Mouse (Mus musculus) MEL-GATA-1-ER (cell line): ENCODE data around the gene Svop.

Source experiments
- DNase-seq: peaks from one replicate; pipeline ENCODE4 v3.0.0-alpha.2; 2012; ENCODE audit warnings: low read depth; ENCODE audit errors: extremely low read depth

The Svop gene

DNA sequence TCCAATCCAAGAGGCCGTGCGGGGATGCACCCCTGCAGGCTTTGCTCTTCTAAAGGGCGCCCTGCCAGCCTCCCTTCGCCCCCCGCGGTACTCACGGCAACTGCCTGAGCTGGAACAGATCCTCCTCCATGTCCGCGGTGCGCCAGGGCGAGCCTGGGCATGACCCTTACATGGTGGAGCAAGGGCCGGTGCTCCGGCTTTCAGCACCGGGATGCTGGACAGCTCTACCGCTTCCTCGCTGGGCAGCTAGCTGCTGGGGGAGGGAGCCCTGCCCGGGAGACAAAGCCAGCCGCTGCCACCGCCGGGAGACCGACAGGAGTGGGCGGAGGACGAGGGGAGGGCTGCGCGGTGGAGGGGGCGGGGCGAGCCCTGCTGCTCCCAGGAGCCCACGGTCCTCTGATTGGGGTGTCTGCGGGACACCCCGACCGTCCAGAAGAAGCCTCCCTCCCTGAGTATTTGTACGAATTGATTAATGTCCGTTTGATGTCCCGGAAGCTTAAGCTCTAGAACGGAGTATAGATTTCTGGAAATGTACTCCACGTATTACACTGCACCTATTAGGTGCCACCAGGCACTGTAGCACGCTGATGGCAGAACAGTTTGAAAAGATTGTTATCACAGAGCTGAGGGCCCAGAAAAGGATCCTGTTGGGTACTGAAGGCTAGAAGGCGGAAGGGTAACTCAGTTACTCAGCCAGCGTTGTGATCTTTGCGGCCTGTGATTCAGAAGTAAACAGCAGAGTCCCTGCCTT is at the start of gene Svop:
TSS of gene Svop (minus strand) at position 514 of the 751 bp plus-strand sequence.
- DNase-seq = no peak

DNA sequence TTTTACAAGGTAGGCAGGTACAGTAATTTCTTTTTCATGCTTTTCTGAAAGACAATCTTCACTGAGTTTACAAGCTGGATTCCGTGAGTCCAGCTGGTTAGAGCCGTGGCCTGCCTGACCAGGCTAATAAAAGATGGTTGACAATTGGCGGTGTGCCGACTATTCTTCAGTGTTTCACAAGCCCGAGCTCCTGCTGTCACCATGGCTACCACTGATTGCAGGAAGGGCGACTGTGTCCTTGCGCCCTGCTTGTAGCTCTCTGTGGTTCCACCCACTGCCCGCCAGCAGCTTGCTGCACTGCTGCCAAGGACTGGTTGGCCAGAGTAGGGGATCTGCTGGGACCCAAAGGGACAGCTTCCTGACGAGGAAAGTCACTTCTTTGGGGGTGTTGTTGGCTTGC is 47.8 kb upstream of the Svop start:
- DNase-seq = no peak

DNA sequence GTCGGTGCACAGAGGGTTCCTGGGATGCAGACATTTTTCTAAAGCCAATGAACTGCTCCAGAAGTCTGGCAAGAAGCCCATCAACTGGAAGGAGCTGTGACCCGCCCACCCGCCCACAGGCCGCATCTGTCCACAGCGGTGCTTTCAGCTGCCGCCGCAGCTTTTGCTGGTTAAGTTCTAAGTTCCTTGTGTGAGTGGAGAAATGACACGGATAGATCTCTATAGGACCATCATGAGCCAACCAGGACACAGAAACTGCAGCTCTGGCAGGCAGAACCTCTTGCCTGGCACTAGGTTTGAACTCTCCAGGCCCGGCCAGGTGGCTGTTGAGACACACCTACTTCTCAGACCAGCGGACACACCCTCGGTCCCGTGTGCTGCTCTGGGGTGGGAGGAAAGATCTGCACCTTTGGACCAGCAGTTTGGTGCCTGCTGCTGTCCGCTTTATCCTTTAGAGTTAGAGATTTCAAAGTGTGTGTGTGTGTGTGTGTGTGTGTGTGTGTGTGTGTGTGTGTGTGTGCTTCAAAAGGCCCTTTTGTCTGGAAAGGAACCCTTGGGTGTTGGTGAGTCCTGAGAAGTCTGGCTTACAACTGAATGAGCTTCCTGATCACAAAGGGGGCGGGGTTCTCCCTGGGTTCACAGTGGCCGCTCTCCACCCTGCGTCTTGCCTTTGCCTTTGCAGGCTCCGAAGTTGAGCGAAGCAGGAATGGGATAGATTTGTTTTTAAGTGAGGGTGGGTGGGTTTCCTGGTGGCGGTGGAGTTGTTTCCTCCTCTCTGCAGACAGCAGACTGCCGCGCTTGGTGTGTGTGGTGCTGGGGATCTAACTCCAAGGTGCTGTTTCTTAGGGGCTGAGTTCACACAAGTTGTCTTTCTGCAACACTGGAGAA is 47.2 kb upstream of the Svop start:
- DNase-seq = no peak

DNA sequence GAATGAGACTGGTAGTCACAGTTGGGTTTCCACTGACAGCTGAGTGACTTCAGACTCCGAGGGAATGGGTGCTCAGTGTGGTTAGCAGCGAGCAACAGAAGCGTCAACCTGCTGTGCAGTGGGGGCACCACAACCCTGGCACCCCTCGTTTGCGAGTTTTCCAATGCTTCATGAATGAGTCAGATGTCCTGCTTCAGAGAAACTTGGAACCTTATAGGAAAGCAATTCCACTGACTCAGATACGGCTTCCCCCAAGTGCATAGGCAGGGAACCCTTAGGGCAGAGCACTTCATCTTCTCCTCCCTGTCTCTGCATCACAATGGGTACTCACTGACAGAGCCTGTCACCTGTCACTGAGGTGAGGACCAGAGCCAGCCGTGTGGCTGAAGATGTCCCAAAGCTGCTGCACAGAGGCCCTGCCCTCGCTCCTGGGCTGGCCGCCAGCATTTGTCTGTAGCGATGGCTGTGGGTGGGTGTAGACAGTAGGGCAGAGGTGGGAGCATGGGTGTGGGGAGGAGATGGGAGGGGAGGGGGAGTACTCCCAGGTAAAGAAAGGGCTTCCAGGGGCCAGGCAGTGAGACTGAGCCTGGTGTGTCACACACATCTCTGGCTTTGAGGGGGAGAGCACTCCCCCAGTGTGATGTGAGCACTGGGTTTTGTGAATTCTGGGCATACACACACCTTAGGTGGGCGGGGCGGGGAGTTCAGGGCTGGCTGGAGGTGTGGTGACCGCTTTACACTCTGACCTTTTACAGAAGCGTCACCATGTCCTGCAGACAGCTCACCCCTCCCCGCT is 46.3 kb upstream of the Svop start:
- DNase-seq = no peak

DNA sequence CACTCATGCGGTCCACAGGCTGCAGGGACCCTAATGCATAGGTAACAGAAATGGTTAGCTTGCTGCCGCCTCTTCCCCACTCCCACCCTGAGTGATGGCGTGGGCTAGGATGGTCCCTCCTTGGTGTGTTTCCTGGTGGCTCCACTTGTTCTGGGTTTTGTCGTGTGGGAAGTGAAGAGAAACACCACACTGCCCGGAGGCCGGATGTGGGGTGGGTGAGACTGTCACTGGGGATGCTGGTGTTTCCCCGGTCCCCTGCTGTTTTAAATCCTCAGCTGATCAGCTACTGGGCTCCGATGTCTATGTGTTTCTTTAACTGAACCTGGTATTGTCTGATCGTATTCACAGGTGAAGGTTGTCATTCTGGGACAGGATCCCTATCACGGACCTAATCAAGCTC is 44.1 kb upstream of the Svop start:
- no peak for DNase-seq

DNA sequence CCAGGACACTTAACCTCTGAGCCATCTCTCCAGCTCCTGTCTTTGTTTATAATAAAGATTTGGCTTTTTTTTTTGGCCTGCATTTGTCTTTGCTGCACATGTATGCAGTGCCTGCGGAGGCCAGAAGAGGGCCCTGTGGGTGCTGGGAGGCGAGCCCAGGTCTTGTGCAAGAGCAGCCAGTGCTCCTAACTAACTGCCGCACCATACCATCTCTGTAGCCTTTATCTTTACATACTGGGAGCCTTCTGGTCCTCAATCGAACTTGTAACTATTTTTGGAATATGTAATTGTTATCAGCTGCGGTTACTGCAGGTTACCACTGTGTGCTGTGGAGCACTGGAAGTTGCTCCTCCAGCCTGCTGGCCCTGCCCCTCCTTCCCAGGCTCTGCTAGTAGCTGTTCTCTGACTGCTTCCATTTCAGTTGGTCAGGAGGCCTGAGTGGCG is 42.7 kb upstream of the Svop start:
- DNase-seq = peak; percentile 97

DNA sequence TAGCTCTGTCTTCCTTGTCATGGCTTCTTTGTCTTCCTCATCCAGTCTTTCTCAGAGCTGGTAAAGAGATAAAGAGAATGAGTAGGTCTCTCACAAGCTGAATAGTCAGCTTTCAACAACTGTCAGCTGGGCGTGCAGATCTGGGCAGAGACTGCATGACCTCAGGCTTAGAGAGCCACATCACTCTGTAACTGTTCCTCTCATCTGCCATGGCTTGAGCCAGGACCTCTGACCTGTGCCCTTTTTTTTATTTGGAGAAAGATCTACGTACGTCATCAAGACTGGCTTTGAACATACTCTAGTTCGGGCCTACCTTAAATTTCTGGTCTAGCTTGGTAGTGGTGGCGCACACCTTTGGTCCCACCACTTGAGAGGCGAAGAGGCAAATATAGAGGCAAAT is 41.5 kb upstream of the Svop start:
- no peak for DNase-seq

DNA sequence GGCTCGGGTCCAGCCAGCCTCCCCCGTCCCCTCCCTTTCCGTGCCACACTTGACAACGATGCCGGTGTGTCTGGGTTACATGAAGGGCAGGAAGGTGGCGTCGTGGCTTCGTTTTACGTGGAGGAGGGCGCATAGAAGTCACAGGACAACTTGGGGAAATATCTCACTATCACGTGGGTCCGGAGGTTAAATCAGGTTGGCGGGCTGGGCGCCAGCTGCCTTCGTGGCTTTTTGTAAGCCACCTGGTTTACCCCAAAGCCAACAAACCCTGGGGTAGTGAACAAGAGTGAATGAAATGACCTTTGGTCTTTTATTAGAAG is 40.1 kb upstream of the Svop start:
- peak; percentile 51 for DNase-seq

DNA sequence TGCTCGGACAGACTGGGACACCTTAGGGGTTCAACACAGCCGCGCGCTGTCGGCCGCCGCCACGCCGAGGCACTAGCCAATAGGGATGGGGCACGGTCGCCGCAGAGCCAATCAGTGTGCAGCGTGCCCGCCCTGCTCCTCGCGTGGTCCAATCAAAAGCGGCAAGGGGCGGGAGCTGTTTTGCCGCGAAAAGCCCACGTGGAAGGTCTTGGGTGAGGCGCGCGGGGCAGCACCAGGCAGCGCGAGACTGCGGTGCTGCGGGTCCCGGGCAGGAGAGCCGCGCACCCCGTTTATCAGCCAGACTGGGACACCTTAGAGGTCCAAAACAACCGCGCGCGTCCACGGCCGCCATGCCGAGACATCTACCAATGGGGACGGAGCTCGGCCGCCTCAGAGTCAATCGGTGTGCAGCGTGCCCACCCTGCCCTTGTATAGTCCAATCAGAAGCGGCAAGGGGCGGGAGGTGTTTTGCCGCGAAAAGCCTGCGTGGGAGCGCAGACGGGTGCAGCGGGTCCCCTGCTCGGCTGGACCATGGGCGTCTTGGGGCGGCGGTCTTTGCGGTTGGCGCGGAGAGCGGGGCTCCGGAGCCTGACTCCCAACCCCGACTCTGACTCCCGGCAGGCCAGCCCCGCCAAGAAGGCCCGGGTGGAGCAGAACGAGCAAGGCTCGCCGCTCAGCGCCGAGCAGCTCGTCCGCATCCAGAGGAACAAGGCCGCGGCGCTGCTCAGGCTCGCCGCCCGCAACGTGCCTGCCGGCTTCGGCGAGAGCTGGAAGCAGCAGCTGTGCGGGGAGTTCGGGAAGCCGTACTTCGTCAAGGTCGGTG is 39.5 kb upstream of the Svop start:
- peak; percentile 80 for DNase-seq

DNA sequence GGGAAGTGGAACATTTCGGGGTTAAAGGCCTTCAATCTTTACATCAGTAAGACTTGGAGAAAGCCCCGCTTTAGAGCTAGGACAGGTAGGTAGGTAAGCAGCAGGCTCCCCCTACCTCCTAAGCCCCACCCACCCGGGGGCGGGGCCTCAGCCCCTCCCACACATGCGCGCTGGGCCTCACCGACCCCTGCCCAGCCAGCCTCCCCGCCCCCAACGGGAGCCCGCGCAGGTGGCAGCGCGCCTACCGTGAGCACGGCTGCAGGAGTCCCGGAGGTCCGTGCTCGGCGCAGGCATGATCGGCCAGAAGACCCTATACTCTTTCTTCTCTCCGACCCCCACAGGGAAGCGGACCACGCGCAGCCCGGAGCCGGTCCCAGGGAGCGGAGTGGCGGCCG is 38.8 kb upstream of the Svop start, which contains the start of gene Ung:
TSS of gene Ung (plus strand) at position 176 of the 395 bp plus-strand sequence.
- DNase-seq = no peak

DNA sequence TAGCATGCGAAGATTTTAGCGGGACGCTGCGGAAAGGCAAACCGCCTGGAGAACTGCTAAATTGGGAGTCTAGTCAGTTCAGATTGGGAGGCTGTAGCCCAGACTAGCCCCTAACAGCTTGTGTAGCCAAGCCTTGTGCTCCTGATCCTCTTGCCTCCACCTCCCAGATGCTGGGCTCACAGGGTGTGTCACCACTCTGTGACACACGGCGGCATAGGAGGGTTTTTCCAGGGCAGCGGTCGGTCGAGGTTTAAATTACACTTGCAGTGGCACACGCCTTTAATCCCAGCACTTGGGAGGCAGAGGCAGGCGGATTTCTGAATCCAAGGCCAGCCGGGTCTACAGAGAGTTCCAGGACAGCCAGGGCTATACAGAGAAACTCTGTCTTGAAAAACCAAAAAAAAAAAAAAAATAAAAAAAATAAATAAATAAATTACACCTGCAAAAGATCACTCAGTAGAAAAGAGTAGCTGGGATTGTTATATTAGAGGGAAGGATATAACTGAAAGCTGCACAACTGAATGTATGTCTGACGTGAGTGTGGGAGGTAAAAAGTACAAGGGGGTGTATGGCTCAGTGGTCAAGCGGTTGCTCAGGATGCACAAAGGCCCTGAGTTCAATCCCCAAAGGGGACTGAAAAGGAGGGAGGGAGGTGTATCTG is 38.3 kb upstream of the Svop start:
- DNase-seq = no peak

DNA sequence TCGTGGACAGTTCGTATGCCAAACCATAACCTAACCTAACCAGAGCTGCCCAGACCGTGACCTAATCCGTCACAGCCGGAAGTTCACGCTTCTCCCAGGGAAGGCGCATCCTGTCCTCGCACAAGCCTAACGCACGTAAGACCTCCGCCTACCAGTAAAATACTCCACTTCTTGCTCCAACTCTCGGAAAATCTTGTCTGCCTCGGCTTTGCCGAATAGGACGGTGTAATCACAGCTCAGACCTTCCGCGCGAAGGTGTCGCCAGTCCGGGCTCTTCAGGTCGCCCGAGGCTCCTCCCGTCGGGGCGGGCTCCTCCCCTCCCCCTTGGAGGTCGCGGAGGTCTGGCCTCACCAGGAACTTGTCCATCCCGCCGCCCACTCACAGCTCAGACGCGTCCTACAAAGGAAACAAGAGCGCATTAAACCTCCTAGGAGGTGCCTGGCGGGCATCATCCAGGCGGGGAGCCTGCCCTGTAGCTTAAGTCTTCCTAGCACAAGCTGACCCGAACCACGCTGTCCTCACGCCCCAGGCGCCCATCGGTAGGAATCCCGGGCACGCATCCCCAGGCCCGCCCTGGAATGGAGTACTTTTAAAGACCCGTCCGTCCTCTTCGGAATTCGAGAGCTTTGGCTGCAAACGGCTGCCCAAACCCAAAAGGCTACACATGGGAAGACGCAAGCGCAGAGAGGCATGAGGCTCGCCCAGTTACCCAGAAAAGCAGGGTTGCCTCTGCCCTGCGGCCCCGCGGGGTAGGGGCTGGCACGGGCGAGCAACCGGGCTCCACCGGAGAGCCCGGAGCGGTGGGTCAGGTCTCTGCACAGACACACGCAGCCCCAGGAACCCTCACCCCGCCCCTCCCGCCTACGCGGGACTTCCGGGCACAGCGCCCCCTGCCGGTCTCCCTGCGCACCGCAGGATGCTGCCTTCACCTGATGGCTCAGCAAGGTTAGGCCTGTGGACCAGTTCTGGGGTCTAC is 36.3 kb upstream of the Svop start, which contains the start of gene Alkbh2:
TSS of gene Alkbh2 (minus strand) at position 845 of the 976 bp plus-strand sequence.
- peak; percentile 39 for DNase-seq

DNA sequence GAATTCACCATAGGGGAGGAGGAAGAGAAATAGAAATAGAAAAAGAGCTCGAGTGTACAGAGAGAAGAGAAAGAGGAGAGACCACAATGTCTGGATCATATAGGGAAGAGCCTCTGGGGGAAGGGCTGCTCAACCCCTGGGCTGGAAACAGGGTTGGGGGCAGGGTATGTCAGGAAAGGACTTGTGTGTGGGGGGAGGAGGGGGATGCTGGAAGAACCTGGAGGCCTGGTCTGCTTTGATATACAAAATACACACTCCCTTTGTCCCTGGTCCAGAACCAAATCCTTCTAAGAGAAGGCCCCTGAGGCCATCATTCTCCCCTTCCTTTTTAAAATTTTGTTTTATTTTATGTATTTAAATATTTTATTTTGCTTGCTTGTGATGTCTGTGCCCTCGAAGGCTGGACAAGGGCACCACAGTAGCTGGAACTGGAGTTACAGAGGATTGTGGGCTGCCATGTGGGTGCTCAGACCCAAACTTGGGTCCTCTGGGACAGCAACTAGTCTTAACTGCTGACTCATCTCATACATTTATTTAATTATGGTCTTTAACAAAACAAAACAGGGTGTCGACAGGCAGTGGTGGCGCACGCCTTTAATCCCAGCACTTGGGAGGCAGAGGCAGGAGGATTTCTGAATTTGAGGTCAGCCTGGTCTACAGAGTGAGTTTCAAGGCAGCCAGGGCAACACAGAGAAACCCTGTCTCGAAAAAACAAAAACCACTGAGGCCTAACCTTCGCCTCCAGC is 35.3 kb upstream of the Svop start:
- DNase-seq = no peak

DNA sequence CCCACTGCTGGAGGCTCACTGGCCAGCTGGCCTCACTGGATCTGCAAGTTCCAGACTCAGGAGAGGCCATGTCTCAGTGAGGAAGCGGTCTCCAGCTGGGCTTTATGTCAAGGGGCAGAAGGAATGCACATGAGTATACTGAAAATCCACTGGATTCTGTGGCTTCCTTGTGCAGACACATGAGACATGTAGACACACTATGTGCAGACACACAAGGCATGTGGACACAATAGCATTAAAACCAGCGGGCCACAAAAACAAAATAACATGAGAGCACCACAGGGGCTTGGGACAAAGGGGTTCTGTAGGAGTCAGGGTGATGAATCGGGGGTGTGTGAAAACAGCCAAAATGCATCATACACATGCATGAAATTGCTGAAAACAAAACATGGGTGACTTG is 34.6 kb upstream of the Svop start:
- no peak for DNase-seq

DNA sequence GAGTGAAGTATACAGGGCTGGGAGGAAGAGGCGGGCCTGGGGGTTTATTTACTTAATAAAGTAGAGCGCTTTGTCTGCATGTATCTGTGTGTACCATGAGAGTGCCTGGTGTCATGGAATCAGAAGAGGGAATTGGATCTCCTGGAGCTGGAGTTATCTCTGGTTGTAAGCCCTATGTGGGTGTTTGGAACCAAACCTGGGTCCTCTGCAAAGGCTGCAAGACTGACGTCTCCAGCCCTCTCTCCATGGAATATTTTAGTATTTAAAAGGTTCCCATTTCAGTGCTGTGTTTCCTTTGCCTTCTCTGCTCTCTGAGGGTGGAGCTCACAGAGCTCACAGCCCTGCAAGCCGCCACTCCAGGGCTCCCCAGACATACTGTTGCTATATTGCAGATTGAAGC is 28.4 kb upstream of the Svop start:
- DNase-seq = no peak

DNA sequence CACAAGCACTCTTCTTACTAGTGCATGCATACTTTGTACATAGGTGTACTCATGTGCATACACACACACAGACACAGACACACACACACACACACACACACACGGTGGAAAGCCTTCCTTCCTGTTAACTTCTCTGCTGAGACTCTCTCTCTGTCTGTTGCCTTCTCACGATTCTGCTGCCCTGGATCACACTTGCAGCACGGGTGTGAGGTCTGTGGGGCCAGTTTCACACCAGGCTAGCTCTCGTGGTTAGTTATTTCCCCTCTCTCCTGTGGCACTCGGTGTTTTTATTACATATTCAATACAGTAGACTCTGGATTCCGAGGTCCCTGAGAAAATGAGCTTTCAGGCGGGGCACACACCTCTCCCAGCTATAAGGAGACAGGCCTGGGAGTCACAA is 25.2 kb upstream of the Svop start:
- no peak for DNase-seq

DNA sequence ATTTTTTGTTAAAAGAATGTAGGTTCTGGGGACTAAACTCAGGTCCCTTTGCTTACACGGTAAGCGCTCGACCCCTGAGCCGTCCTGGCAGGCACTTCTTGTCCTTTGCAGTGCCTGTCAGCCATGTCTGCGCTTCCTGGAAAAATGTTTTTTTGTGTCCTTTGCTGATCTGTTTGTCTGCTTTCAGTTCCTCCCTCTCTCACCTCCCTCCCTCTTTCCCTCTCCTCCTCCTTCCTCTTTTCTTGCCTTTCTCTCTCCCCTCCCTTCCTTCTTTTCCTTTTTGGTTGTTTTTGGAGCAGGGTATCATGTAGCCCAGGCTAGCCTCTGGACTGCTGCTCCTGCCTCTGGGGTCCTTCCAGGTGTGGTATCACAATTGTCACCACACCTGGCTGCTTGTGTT is 23.7 kb upstream of the Svop start:
- no peak for DNase-seq

DNA sequence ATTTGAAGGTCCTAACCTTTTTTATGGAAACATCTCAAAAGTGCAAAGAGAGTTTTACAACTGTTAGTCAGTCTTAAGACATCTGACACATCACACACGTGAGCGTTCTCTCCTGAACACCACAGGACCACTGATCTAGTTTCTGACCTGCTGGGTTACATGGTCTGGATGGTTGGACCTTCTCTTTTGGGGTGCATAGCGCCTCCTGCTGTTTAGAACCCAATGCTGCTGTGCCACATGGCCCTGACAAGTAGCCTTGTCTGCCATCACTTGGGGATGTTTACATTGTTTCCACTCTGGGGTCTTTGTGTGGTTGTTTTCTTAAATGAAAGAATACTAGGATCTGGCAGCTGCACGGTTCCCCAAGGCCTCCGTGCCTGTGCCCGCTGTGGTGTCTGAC is 22.0 kb upstream of the Svop start:
- DNase-seq = no peak
